ENCODE assay signal across 23 mouse cellular contexts in the genomic region with DNA sequence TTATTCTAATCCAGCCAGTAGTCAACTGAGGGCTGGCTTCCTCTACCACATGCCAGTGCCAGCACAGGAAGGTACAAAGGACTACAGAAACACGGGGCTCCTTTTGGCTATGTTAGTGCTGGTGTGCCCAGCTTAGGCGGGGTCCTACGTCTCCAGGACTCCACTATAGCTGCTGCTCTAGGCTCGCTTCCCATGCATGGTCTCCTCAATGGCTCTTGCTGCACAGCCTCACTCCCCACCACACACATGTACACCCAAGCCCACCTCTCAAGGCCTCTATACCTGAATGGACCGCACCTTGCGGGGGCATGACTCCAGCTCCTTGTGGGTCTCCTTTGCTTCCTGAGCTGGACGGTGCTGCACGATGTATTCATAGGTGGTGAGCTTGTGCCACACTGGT. TPM values are rescaled to one million over a fixed set of nuclear protein-coding genes. Genes with fewer than 3 reads are reported as not detected.
DNase-seq lines count a peak whose midpoint lies in the region; ATAC-seq lines count a peak whose summit lies in the region.
"Had no signal": no experiment of that assay in that cellular context is flagged by ENCODE, and none has a peak within 500 bp of the region (broad histone marks: within the 10 kb centered on the region; RNA-seq: fewer than 3 reads in every experiment).

No protein-coding gene starts in this region.

- peak overlapping the region; percentile 13; the same call in 1 of the 2 replicates for H3K9ac ChIP-seq in hindbrain, embryonic 12.5 days
- H3K9ac ChIP-seq in hindbrain, embryonic 13.5 days: no peak overlapping the region
- H3K9ac ChIP-seq in midbrain, embryonic 11.5 days (ENCODE audit: low read length): peak overlapping the region; percentile 39; the same call in 1 of the 2 replicates
- H3K9ac ChIP-seq in midbrain, embryonic 14.5 days (replicated peaks; ENCODE audit: low read length): no peak overlapping the region
- no peak overlapping the region for H3K9ac ChIP-seq in limb, embryonic 15.5 days
- H3K9ac ChIP-seq: embryonic facial prominence, embryonic 13.5 days; hindbrain, embryonic 15.5 days; intestine, embryonic 15.5 days had no signal

- H3K27ac ChIP-seq in heart, embryonic 10.5 days: no peak overlapping the region
- H3K27ac ChIP-seq in hindbrain, embryonic 12.5 days: no peak overlapping the region
- no peak overlapping the region for H3K27ac ChIP-seq in hindbrain, embryonic 13.5 days
- H3K27ac ChIP-seq in midbrain, embryonic 11.5 days (ENCODE audit: low read depth, low read length): no peak overlapping the region
- H3K27ac ChIP-seq in midbrain, embryonic 14.5 days (replicated peaks; ENCODE audit: low read depth, low read length): no peak overlapping the region
- H3K27ac ChIP-seq in limb, embryonic 15.5 days: peak overlapping the region; percentile 51; the same call in 1 of the 2 replicates
- H3K27ac ChIP-seq: embryonic facial prominence, embryonic 13.5 days; hindbrain, embryonic 15.5 days; intestine, embryonic 15.5 days had no signal

- H3K4me3 ChIP-seq in heart, embryonic 10.5 days: no peak overlapping the region
- no peak overlapping the region for H3K4me3 ChIP-seq in hindbrain, embryonic 12.5 days
- H3K4me3 ChIP-seq in hindbrain, embryonic 13.5 days: no peak overlapping the region
- no peak overlapping the region for H3K4me3 ChIP-seq in midbrain, embryonic 11.5 days (ENCODE audit: low read depth, low read length)
- no peak overlapping the region for H3K4me3 ChIP-seq in midbrain, embryonic 14.5 days (replicated peaks; ENCODE audit: low read depth, low read length)
- H3K4me3 ChIP-seq in limb, embryonic 15.5 days: no peak overlapping the region
- H3K4me3 ChIP-seq: embryonic facial prominence, embryonic 10.5 days; embryonic facial prominence, embryonic 13.5 days; erythroblast, embryonic 14.5 days; hindbrain, embryonic 15.5 days; intestine, embryonic 15.5 days had no signal

- 88% methylated on average over 8 of the region's 8 CpGs for WGBS in heart, embryonic 10.5 days
- WGBS in hindbrain, embryonic 12.5 days: 92% methylated on average over 8 of the region's 8 CpGs
- 95% methylated on average over 8 of the region's 8 CpGs for WGBS in hindbrain, embryonic 13.5 days
- 89% methylated on average over 8 of the region's 8 CpGs for WGBS in midbrain, embryonic 11.5 days
- 93% methylated on average over 8 of the region's 8 CpGs for WGBS in midbrain, embryonic 14.5 days
- WGBS in limb, embryonic 15.5 days: 87% methylated on average over 8 of the region's 8 CpGs

- peak; percentile 94 for DNase-seq in heart, adult 11 months
- DNase-seq in heart, embryonic 10.5 days (ENCODE audit: low spot score): no peak
- no peak for DNase-seq in midbrain, embryonic 11.5 days (ENCODE audit: low spot score, missing footprints)
- no peak for DNase-seq in midbrain, embryonic 14.5 days
- DNase-seq in right cerebral cortex, postnatal 4 days: no peak
- DNase-seq: adrenal gland, adult 2 months; adrenal gland, postnatal 14 days; cerebellum, adult 11-12 months; cerebellum, adult 8-10 months; cerebellum, postnatal 36 days; embryo, embryonic 11 days; forebrain, postnatal 0 days had no signal

- ATAC-seq in hindbrain, embryonic 12.5 days (ENCODE audit: low FRiP score): no peak
- ATAC-seq in hindbrain, embryonic 13.5 days (ENCODE audit: low FRiP score): no peak
- ATAC-seq in midbrain, embryonic 11.5 days (ENCODE audit: low FRiP score): no peak
- ATAC-seq in midbrain, embryonic 14.5 days (ENCODE audit: low FRiP score, low TSS enrichment): no peak
- ATAC-seq in limb, embryonic 15.5 days (ENCODE audit: insufficient number of reproducible peaks, low FRiP score, low TSS enrichment, low read depth): no peak
- ATAC-seq: CD4-positive, CD25-positive, alpha-beta regulatory T cell, adult 4 months; forebrain, embryonic 14.5 days; forebrain, postnatal 0 days; intestine, embryonic 15.5 days had no signal

- H3K4me2 ChIP-seq in hindbrain, embryonic 12.5 days (replicated peaks): no peak overlapping the region
- no peak overlapping the region for H3K4me2 ChIP-seq in hindbrain, embryonic 13.5 days
- no peak overlapping the region for H3K4me2 ChIP-seq in midbrain, embryonic 11.5 days
- H3K4me2 ChIP-seq in midbrain, embryonic 14.5 days (ENCODE audit: low read length): no peak overlapping the region
- no peak overlapping the region for H3K4me2 ChIP-seq in limb, embryonic 15.5 days
- H3K4me2 ChIP-seq: embryonic facial prominence, embryonic 13.5 days; hindbrain, embryonic 15.5 days; intestine, embryonic 15.5 days had no signal

- peaks cover 39% of the 10 kb centered on the region for H3K27me3 ChIP-seq in heart, embryonic 10.5 days (ENCODE audit: insufficient read depth, poor library complexity, severe bottlenecking)
- peaks cover 18% of the 10 kb centered on the region for H3K27me3 ChIP-seq in hindbrain, embryonic 12.5 days
- peaks cover 8% of the 10 kb centered on the region; the same call in 1 of the 2 replicates for H3K27me3 ChIP-seq in hindbrain, embryonic 13.5 days
- H3K27me3 ChIP-seq in midbrain, embryonic 11.5 days (ENCODE audit: control insufficient read depth, insufficient read depth, low read length): peaks cover 19% of the 10 kb centered on the region
- H3K27me3 ChIP-seq in midbrain, embryonic 14.5 days (ENCODE audit: control insufficient read depth, insufficient read depth, low read length): no peaks in the 10 kb centered on the region
- peaks cover 25% of the 10 kb centered on the region for H3K27me3 ChIP-seq in limb, embryonic 15.5 days
- H3K27me3 ChIP-seq: hindbrain, embryonic 15.5 days; intestine, embryonic 15.5 days had no signal

- H3K36me3 ChIP-seq in heart, embryonic 10.5 days: 0 out of 2 replicates have a peak, but pooled peaks cover 10% of the 10 kb centered on the region
- H3K36me3 ChIP-seq in hindbrain, embryonic 12.5 days: peaks cover 7% of the 10 kb centered on the region; the same call in 1 of the 2 replicates
- peaks cover 15% of the 10 kb centered on the region; the same call in 1 of the 2 replicates for H3K36me3 ChIP-seq in hindbrain, embryonic 13.5 days
- no peaks in the 10 kb centered on the region for H3K36me3 ChIP-seq in midbrain, embryonic 11.5 days (ENCODE audit: control insufficient read depth, insufficient read depth, low read length)
- H3K36me3 ChIP-seq in midbrain, embryonic 14.5 days (ENCODE audit: control insufficient read depth, insufficient read depth, low read length): peaks cover 8% of the 10 kb centered on the region; the same call in 1 of the 2 replicates
- peaks cover 37% of the 10 kb centered on the region for H3K36me3 ChIP-seq in limb, embryonic 15.5 days
- H3K36me3 ChIP-seq: hindbrain, embryonic 15.5 days; intestine, embryonic 15.5 days had no signal

- no peaks in the 10 kb centered on the region for H3K9me3 ChIP-seq in heart, embryonic 10.5 days
- no peaks in the 10 kb centered on the region for H3K9me3 ChIP-seq in hindbrain, embryonic 12.5 days (replicated peaks)
- H3K9me3 ChIP-seq in hindbrain, embryonic 13.5 days: no peaks in the 10 kb centered on the region
- no peaks in the 10 kb centered on the region for H3K9me3 ChIP-seq in midbrain, embryonic 11.5 days (ENCODE audit: control insufficient read depth, low read length)
- H3K9me3 ChIP-seq in midbrain, embryonic 14.5 days (ENCODE audit: control insufficient read depth, low read length): no peaks in the 10 kb centered on the region
- no peaks in the 10 kb centered on the region for H3K9me3 ChIP-seq in limb, embryonic 15.5 days
- H3K9me3 ChIP-seq: embryonic facial prominence, embryonic 10.5 days; embryonic facial prominence, embryonic 13.5 days; hindbrain, embryonic 15.5 days; intestine, embryonic 15.5 days had no signal

- H3K4me1 ChIP-seq in heart, embryonic 10.5 days: peaks cover 78% of the 10 kb centered on the region
- peaks cover 58% of the 10 kb centered on the region for H3K4me1 ChIP-seq in hindbrain, embryonic 12.5 days
- H3K4me1 ChIP-seq in hindbrain, embryonic 13.5 days (replicated peaks): peaks cover 54% of the 10 kb centered on the region
- peaks cover 45% of the 10 kb centered on the region for H3K4me1 ChIP-seq in midbrain, embryonic 11.5 days (ENCODE audit: control insufficient read depth, insufficient read depth, low read length)
- peaks cover 20% of the 10 kb centered on the region for H3K4me1 ChIP-seq in midbrain, embryonic 14.5 days (ENCODE audit: control insufficient read depth, insufficient read depth, low read length)
- peaks cover 39% of the 10 kb centered on the region for H3K4me1 ChIP-seq in limb, embryonic 15.5 days

RNA-seq across cellular contexts. Expression of a gene that starts 4.4 kb away (rescaled TPM):
- polyA plus RNA-seq in heart, embryonic 10.5 days (2016; fragmentation: Nextera tagmentation; extraction: Ambion mirVana): 25.5 and 28.4 TPM in 2 replicates
- polyA plus RNA-seq in hindbrain, embryonic 12.5 days (2016; fragmentation: Nextera tagmentation; extraction: Ambion mirVana): 162 and 186 TPM in 2 replicates
- 170 and 181 TPM in 2 replicates for polyA plus RNA-seq in hindbrain, embryonic 13.5 days (2015; fragmentation: Nextera tagmentation; extraction: Ambion mirVana)
- polyA plus RNA-seq in midbrain, embryonic 11.5 days (2014; fragmentation: Nextera tagmentation; extraction: Ambion mirVana): 106 and 107 TPM in 2 replicates
- 91.3 and 108 TPM in 2 replicates for polyA plus RNA-seq in midbrain, embryonic 14.5 days (2014; fragmentation: Nextera tagmentation; extraction: Ambion mirVana)
- polyA plus RNA-seq in limb, embryonic 15.5 days (2015; fragmentation: Nextera tagmentation; extraction: Ambion mirVana): 160 and 305 TPM in 2 replicates

RNA-seq across cellular contexts. Expression of a gene that starts 21.0 kb away (rescaled TPM):
- 16.1 and 21.6 TPM in 2 replicates for polyA plus RNA-seq in heart, embryonic 10.5 days (2016; fragmentation: Nextera tagmentation; extraction: Ambion mirVana)
- 35.8 and 36.1 TPM in 2 replicates for polyA plus RNA-seq in hindbrain, embryonic 12.5 days (2016; fragmentation: Nextera tagmentation; extraction: Ambion mirVana)
- polyA plus RNA-seq in hindbrain, embryonic 13.5 days (2015; fragmentation: Nextera tagmentation; extraction: Ambion mirVana): 30.9 and 34.3 TPM in 2 replicates
- polyA plus RNA-seq in midbrain, embryonic 11.5 days (2014; fragmentation: Nextera tagmentation; extraction: Ambion mirVana): 14.5 and 19.0 TPM in 2 replicates
- polyA plus RNA-seq in midbrain, embryonic 14.5 days (2014; fragmentation: Nextera tagmentation; extraction: Ambion mirVana): 25.2 and 26.4 TPM in 2 replicates
- polyA plus RNA-seq in limb, embryonic 15.5 days (2015; fragmentation: Nextera tagmentation; extraction: Ambion mirVana): 40.0 and 42.2 TPM in 2 replicates

RNA-seq across cellular contexts. Expression of a gene that starts 42.8 kb away (rescaled TPM):
- polyA plus RNA-seq in heart, embryonic 10.5 days (2016; fragmentation: Nextera tagmentation; extraction: Ambion mirVana): 14.8 and 37.5 TPM in 2 replicates
- 24.2 and 24.7 TPM in 2 replicates for polyA plus RNA-seq in hindbrain, embryonic 12.5 days (2016; fragmentation: Nextera tagmentation; extraction: Ambion mirVana)
- 7.8 and 11.0 TPM in 2 replicates for polyA plus RNA-seq in hindbrain, embryonic 13.5 days (2015; fragmentation: Nextera tagmentation; extraction: Ambion mirVana)
- 19.8 and 24.3 TPM in 2 replicates for polyA plus RNA-seq in midbrain, embryonic 11.5 days (2014; fragmentation: Nextera tagmentation; extraction: Ambion mirVana)
- 5.9 and 9.7 TPM in 2 replicates for polyA plus RNA-seq in midbrain, embryonic 14.5 days (2014; fragmentation: Nextera tagmentation; extraction: Ambion mirVana)
- polyA plus RNA-seq in limb, embryonic 15.5 days (2015; fragmentation: Nextera tagmentation; extraction: Ambion mirVana): 1.2 and 1.9 TPM in 2 replicates
- polyA plus RNA-seq: CD4-positive, CD25-positive, alpha-beta regulatory T cell, adult 4 months; cortical plate, adult 2 months; erythroblast, embryonic 14.5 days had no signal

Comparison
In these comparisons a context has a peak if more than half of its experiments do, and no peak if none do; other contexts are left out.
1. H3K9ac ChIP-seq: peak in hindbrain, embryonic 12.5 days (single experiment) and midbrain, embryonic 11.5 days (single experiment); none in hindbrain, embryonic 13.5 days (single experiment), midbrain, embryonic 14.5 days (single experiment) and limb, embryonic 15.5 days (single experiment).